In genomic region chr14:101806058-101806457, GRCm38 (mm10) we compare ENCODE assay signal across 20 mouse cellular contexts.
A peak's percentile ranks its signal among the peaks of the same experiment; 100 is the strongest.
DNase-seq lines count a peak whose midpoint lies in the region; ATAC-seq and TF ChIP-seq lines count a peak whose summit lies in the region.
"Had no signal": no experiment of that assay in that cellular context is flagged by ENCODE, and none has a peak within 500 bp of the region (broad histone marks: within the 10 kb centered on the region; RNA-seq: fewer than 3 reads in every experiment).

No protein-coding gene starts in this region.

- DNase-seq in hindbrain, embryonic 11.5 days (ENCODE audit: low spot score): no peak
- DNase-seq in lung, embryonic 14.5 days: peak; percentile 41
- no peak for DNase-seq in lung, postnatal 10 days
- no peak for DNase-seq in embryonic facial prominence, embryonic 14.5 days (ENCODE audit: low spot score)
- no peak for DNase-seq in right cerebral cortex, postnatal 14 days
- DNase-seq: cerebellum, adult 18-20 months; heart, postnatal 10 days; kidney, adult 18-20 months; left cerebral cortex, postnatal 4 days; liver; spleen, adult 18-20 months had no signal

- 58% methylated on average over 5 of the region's 5 CpGs for WGBS in hindbrain, embryonic 11.5 days
- 48% methylated on average over 5 of the region's 5 CpGs for WGBS in hindbrain, embryonic 16.5 days
- 49% methylated on average over 5 of the region's 5 CpGs for WGBS in lung, embryonic 14.5 days
- WGBS in embryonic facial prominence, embryonic 14.5 days: 56% methylated on average over 5 of the region's 5 CpGs
- WGBS in stomach, embryonic 16.5 days: 47% methylated on average over 5 of the region's 5 CpGs

- 0 out of 2 replicates have a peak, but pooled peaks cover 2% of the 10 kb centered on the region for H3K4me1 ChIP-seq in hindbrain, embryonic 11.5 days (replicated peaks; ENCODE audit: control insufficient read depth, insufficient read depth, low read length)
- H3K4me1 ChIP-seq in hindbrain, embryonic 16.5 days (ENCODE audit: control insufficient read depth, insufficient read depth, low read depth, low read length): no peaks in the 10 kb centered on the region
- H3K4me1 ChIP-seq in lung, embryonic 14.5 days (ENCODE audit: insufficient read depth): peaks cover 13% of the 10 kb centered on the region
- peaks cover 20% of the 10 kb centered on the region; the same call in 1 of the 2 replicates for H3K4me1 ChIP-seq in embryonic facial prominence, embryonic 14.5 days (ENCODE audit: control insufficient read depth, insufficient read depth, low read length)
- H3K4me1 ChIP-seq in stomach, embryonic 16.5 days (ENCODE audit: control insufficient read depth, insufficient read depth, low read length): peaks cover 15% of the 10 kb centered on the region
- H3K4me1 ChIP-seq: midbrain, embryonic 12.5 days; neural tube, embryonic 12.5 days had no signal

- H3K27me3 ChIP-seq in hindbrain, embryonic 11.5 days (ENCODE audit: control insufficient read depth, insufficient read depth, low read length): no peaks in the 10 kb centered on the region
- H3K27me3 ChIP-seq in hindbrain, embryonic 16.5 days (replicated peaks; ENCODE audit: control insufficient read depth, insufficient read depth, low read length): no peaks in the 10 kb centered on the region
- H3K27me3 ChIP-seq in lung, embryonic 14.5 days (ENCODE audit: insufficient read depth, low read length): no peaks in the 10 kb centered on the region
- H3K27me3 ChIP-seq in embryonic facial prominence, embryonic 14.5 days (replicated peaks; ENCODE audit: control insufficient read depth, insufficient read depth, low read length): no peaks in the 10 kb centered on the region
- no peaks in the 10 kb centered on the region for H3K27me3 ChIP-seq in stomach, embryonic 16.5 days (ENCODE audit: control insufficient read depth, insufficient read depth, low read length)
- H3K27me3 ChIP-seq: CH12.LX; midbrain, embryonic 12.5 days; neural tube, embryonic 12.5 days had no signal

- H3K4me3 ChIP-seq in hindbrain, embryonic 11.5 days (ENCODE audit: low read depth, low read length): no peak overlapping the region
- no peak overlapping the region for H3K4me3 ChIP-seq in hindbrain, embryonic 16.5 days (ENCODE audit: low read length)
- H3K4me3 ChIP-seq in lung, embryonic 14.5 days (ENCODE audit: low read depth, low read length): no peak overlapping the region
- no peak overlapping the region for H3K4me3 ChIP-seq in embryonic facial prominence, embryonic 14.5 days (ENCODE audit: low read depth, low read length)
- no peak overlapping the region for H3K4me3 ChIP-seq in stomach, embryonic 16.5 days (replicated peaks; ENCODE audit: low read length)
- H3K4me3 ChIP-seq: left cerebral cortex, adult 2 months; midbrain, embryonic 12.5 days; neural tube, embryonic 12.5 days had no signal

- H3K36me3 ChIP-seq in hindbrain, embryonic 11.5 days (ENCODE audit: control insufficient read depth, insufficient read depth, low read length): no peaks in the 10 kb centered on the region
- no peaks in the 10 kb centered on the region for H3K36me3 ChIP-seq in hindbrain, embryonic 16.5 days (ENCODE audit: control insufficient read depth, insufficient read depth, low read length)
- H3K36me3 ChIP-seq in lung, embryonic 14.5 days (ENCODE audit: insufficient read depth): no peaks in the 10 kb centered on the region
- H3K36me3 ChIP-seq in embryonic facial prominence, embryonic 14.5 days (ENCODE audit: control insufficient read depth, insufficient read depth, low read length): no peaks in the 10 kb centered on the region
- H3K36me3 ChIP-seq in stomach, embryonic 16.5 days (ENCODE audit: control insufficient read depth, insufficient read depth, low read length): no peaks in the 10 kb centered on the region
- H3K36me3 ChIP-seq: midbrain, embryonic 12.5 days; neural tube, embryonic 12.5 days had no signal

- 0 out of 2 replicates have a peak overlapping the region, but pooled peaks have one; percentile 30 for H3K27ac ChIP-seq in hindbrain, embryonic 11.5 days (ENCODE audit: low read depth, low read length)
- no peak overlapping the region for H3K27ac ChIP-seq in hindbrain, embryonic 16.5 days (ENCODE audit: low read depth, low read length)
- H3K27ac ChIP-seq in lung, embryonic 14.5 days (ENCODE audit: low read depth): peak overlapping the region; percentile 67
- H3K27ac ChIP-seq in embryonic facial prominence, embryonic 14.5 days (replicated peaks; ENCODE audit: low read depth, low read length): peak overlapping the region; percentile 74
- peak overlapping the region; percentile 69 for H3K27ac ChIP-seq in stomach, embryonic 16.5 days (ENCODE audit: low read length)
- H3K27ac ChIP-seq: hindbrain, embryonic 14.5 days; left cerebral cortex, adult 2 months; midbrain, embryonic 12.5 days; neural tube, embryonic 12.5 days had no signal

- TF ChIP-seq CTCF in lung, embryonic 14.5 days (IDR thresholded peaks at IDR 0.05; ENCODE audit: low read depth): no peak

- no peaks in the 10 kb centered on the region for H3K9me3 ChIP-seq in hindbrain, embryonic 11.5 days (ENCODE audit: control insufficient read depth, low read length)
- no peaks in the 10 kb centered on the region for H3K9me3 ChIP-seq in hindbrain, embryonic 16.5 days (ENCODE audit: control insufficient read depth, low read length)
- no peaks in the 10 kb centered on the region for H3K9me3 ChIP-seq in lung, embryonic 14.5 days (ENCODE audit: low read depth, low read length)
- H3K9me3 ChIP-seq in embryonic facial prominence, embryonic 14.5 days (ENCODE audit: control insufficient read depth, low read length): no peaks in the 10 kb centered on the region
- H3K9me3 ChIP-seq in stomach, embryonic 16.5 days (replicated peaks; ENCODE audit: control insufficient read depth, low read length): no peaks in the 10 kb centered on the region
- H3K9me3 ChIP-seq: midbrain, embryonic 12.5 days; neural tube, embryonic 12.5 days had no signal

- H3K4me2 ChIP-seq in hindbrain, embryonic 11.5 days (replicated peaks; ENCODE audit: low read depth, low read length): no peak overlapping the region
- H3K4me2 ChIP-seq in hindbrain, embryonic 16.5 days (ENCODE audit: low read length): no peak overlapping the region
- no peak overlapping the region for H3K4me2 ChIP-seq in lung, embryonic 14.5 days
- no peak overlapping the region for H3K4me2 ChIP-seq in embryonic facial prominence, embryonic 14.5 days (ENCODE audit: low read depth, low read length)
- H3K4me2 ChIP-seq in stomach, embryonic 16.5 days (ENCODE audit: low read depth, low read length): no peak overlapping the region
- H3K4me2 ChIP-seq: heart, embryonic 11.5 days; hindbrain, embryonic 14.5 days; midbrain, embryonic 12.5 days; neural tube, embryonic 12.5 days had no signal

- H3K9ac ChIP-seq in hindbrain, embryonic 11.5 days (ENCODE audit: low read depth, low read length): no peak overlapping the region
- no peak overlapping the region for H3K9ac ChIP-seq in hindbrain, embryonic 16.5 days (ENCODE audit: low read depth, low read length)
- H3K9ac ChIP-seq in lung, embryonic 14.5 days: no peak overlapping the region
- H3K9ac ChIP-seq in embryonic facial prominence, embryonic 14.5 days (ENCODE audit: low read depth, low read length): no peak overlapping the region
- no peak overlapping the region for H3K9ac ChIP-seq in stomach, embryonic 16.5 days (ENCODE audit: low read length)
- H3K9ac ChIP-seq: hindbrain, embryonic 14.5 days; midbrain, embryonic 12.5 days; neural tube, embryonic 12.5 days had no signal

- no peak for ATAC-seq in hindbrain, embryonic 11.5 days (ENCODE audit: low FRiP score)
- ATAC-seq in hindbrain, embryonic 16.5 days: no peak
- ATAC-seq in lung, embryonic 14.5 days (ENCODE audit: insufficient read depth): no peak; the same call in 1 of the 2 replicates
- ATAC-seq in embryonic facial prominence, embryonic 14.5 days (ENCODE audit: low read depth): peak; percentile 31; the same call in 1 of the 2 replicates
- ATAC-seq in stomach, embryonic 16.5 days (ENCODE audit: insufficient read depth, low FRiP score): no peak
- ATAC-seq: forebrain, embryonic 16.5 days had no signal
